Comparison of ENCODE assay signal across 25 mouse cellular contexts in the genomic region with DNA sequence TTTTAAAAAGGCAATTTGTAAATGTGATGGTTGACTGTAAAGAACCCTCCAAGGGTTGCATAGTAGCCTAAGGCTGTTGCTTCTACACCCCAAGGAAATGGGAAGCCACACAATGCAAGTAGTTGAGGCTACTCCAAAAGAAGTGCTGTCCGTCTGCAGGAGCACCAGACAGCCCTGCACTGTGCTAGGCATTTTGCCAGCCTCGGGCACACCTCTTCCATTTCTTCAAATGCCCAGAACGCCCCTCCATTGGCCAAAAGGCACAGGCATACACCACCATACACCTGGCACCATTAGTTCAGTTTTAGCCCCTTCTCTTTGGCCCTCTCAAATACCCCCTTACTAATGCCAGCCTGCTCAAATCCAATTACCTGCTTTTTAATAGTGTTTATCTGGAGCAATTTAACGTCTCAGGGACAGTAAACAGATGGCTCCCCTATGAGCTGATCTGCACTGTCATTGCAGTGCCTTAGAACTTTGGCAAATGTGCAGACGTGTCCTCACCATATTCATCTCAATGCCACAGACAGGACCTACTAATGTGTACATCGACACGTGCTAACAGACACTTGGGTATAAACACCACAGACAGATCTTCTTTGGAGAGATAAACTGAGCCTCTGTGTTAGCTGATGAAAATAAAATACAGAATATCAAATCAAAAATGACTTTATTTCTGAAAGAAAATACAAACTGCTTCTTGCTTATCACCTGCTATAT.
DNase-seq lines count a peak whose midpoint lies in the region; ATAC-seq lines count a peak whose summit lies in the region.
"Had no signal": no experiment of that assay in that cellular context is flagged by ENCODE, and none has a peak within 500 bp of the region (broad histone marks: within the 10 kb centered on the region; RNA-seq: fewer than 3 reads in every experiment).

No protein-coding gene starts in this region.

- H3K27ac ChIP-seq in hindbrain, embryonic 13.5 days, result 0 out of 2 replicates have a peak overlapping the region, but pooled peaks have one; percentile 48
- H3K27ac ChIP-seq in hindbrain, embryonic 11.5 days (ENCODE audit: low read depth, low read length), result no peak overlapping the region
- H3K27ac ChIP-seq in midbrain, embryonic 12.5 days (replicated peaks), result 0 out of 2 replicates have a peak overlapping the region, but pooled peaks have one; percentile 2
- no peak overlapping the region for H3K27ac ChIP-seq in midbrain, embryonic 10.5 days (replicated peaks)
- H3K27ac ChIP-seq in forebrain, embryonic 11.5 days (ENCODE audit: low read depth, low read length), result no peak overlapping the region
- H3K27ac ChIP-seq: embryonic facial prominence, embryonic 15.5 days; forebrain, embryonic 12.5 days; heart, adult 2 months; heart, embryonic 15.5 days; intestine, embryonic 15.5 days had no signal

- H3K9ac ChIP-seq in hindbrain, embryonic 13.5 days, result no peak overlapping the region
- no peak overlapping the region for H3K9ac ChIP-seq in hindbrain, embryonic 11.5 days (ENCODE audit: low read depth, low read length)
- no peak overlapping the region for H3K9ac ChIP-seq in midbrain, embryonic 12.5 days (replicated peaks)
- H3K9ac ChIP-seq in forebrain, embryonic 11.5 days (ENCODE audit: low read length), result no peak overlapping the region
- H3K9ac ChIP-seq: embryonic facial prominence, embryonic 15.5 days; forebrain, embryonic 12.5 days; heart, embryonic 15.5 days; hindbrain, embryonic 12.5 days; intestine, embryonic 15.5 days had no signal

- H3K4me1 ChIP-seq in hindbrain, embryonic 13.5 days (replicated peaks), result peaks cover 26% of the 10 kb centered on the region
- H3K4me1 ChIP-seq in hindbrain, embryonic 11.5 days (replicated peaks; ENCODE audit: control insufficient read depth, insufficient read depth, low read length), result no peaks in the 10 kb centered on the region
- peaks cover 4% of the 10 kb centered on the region; the same call in 1 of the 2 replicates for H3K4me1 ChIP-seq in midbrain, embryonic 12.5 days
- H3K4me1 ChIP-seq in midbrain, embryonic 10.5 days, result no peaks in the 10 kb centered on the region
- no peaks in the 10 kb centered on the region for H3K4me1 ChIP-seq in forebrain, embryonic 11.5 days (replicated peaks; ENCODE audit: control insufficient read depth, insufficient read depth, low read length)
- H3K4me1 ChIP-seq: embryonic facial prominence, embryonic 15.5 days; heart, embryonic 15.5 days; hindbrain, embryonic 12.5 days; intestine, embryonic 15.5 days had no signal

- H3K4me2 ChIP-seq in hindbrain, embryonic 13.5 days, result no peak overlapping the region
- no peak overlapping the region for H3K4me2 ChIP-seq in hindbrain, embryonic 11.5 days (replicated peaks; ENCODE audit: low read depth, low read length)
- no peak overlapping the region for H3K4me2 ChIP-seq in midbrain, embryonic 12.5 days (replicated peaks)
- no peak overlapping the region for H3K4me2 ChIP-seq in forebrain, embryonic 11.5 days (ENCODE audit: low read depth, low read length, severe bottlenecking)
- H3K4me2 ChIP-seq: embryonic facial prominence, embryonic 15.5 days; forebrain, embryonic 12.5 days; heart, embryonic 11.5 days; heart, embryonic 15.5 days; hindbrain, embryonic 12.5 days; intestine, embryonic 15.5 days had no signal

- ATAC-seq in hindbrain, embryonic 13.5 days (ENCODE audit: low FRiP score), result no peak
- no peak for ATAC-seq in hindbrain, embryonic 11.5 days (ENCODE audit: low FRiP score)
- no peak for ATAC-seq in midbrain, embryonic 12.5 days (ENCODE audit: low FRiP score, low read depth)
- 0 out of 2 replicates have a peak, but pooled peaks have one; percentile 29 for ATAC-seq in erythroid progenitor cell, adult 5-6 weeks (replicated peaks; ENCODE audit: low FRiP score, poor library complexity, severe bottlenecking)
- ATAC-seq in forebrain, embryonic 11.5 days (replicated peaks; ENCODE audit: low FRiP score), result no peak
- ATAC-seq: activated CD4-positive, CD25-positive, alpha-beta regulatory T cell, adult 4 months; forebrain, embryonic 16.5 days; intestine, embryonic 15.5 days; Patski had no signal

- H3K9me3 ChIP-seq in hindbrain, embryonic 13.5 days, result no peaks in the 10 kb centered on the region
- H3K9me3 ChIP-seq in hindbrain, embryonic 11.5 days (ENCODE audit: control insufficient read depth, low read length), result no peaks in the 10 kb centered on the region
- no peaks in the 10 kb centered on the region for H3K9me3 ChIP-seq in midbrain, embryonic 12.5 days
- no peaks in the 10 kb centered on the region for H3K9me3 ChIP-seq in midbrain, embryonic 10.5 days (replicated peaks)
- no peaks in the 10 kb centered on the region for H3K9me3 ChIP-seq in forebrain, embryonic 11.5 days (ENCODE audit: control insufficient read depth, low read length)
- H3K9me3 ChIP-seq: embryonic facial prominence, embryonic 15.5 days; forebrain, embryonic 12.5 days; heart, embryonic 15.5 days; hindbrain, embryonic 12.5 days; intestine, embryonic 15.5 days had no signal

- H3K36me3 ChIP-seq in hindbrain, embryonic 13.5 days, result no peaks in the 10 kb centered on the region
- H3K36me3 ChIP-seq in hindbrain, embryonic 11.5 days (ENCODE audit: control insufficient read depth, insufficient read depth, low read length), result no peaks in the 10 kb centered on the region
- no peaks in the 10 kb centered on the region for H3K36me3 ChIP-seq in midbrain, embryonic 12.5 days
- H3K36me3 ChIP-seq in midbrain, embryonic 10.5 days, result no peaks in the 10 kb centered on the region
- no peaks in the 10 kb centered on the region for H3K36me3 ChIP-seq in forebrain, embryonic 11.5 days (ENCODE audit: control insufficient read depth, insufficient read depth, low read length)
- H3K36me3 ChIP-seq: embryonic facial prominence, embryonic 15.5 days; forebrain, embryonic 12.5 days; heart, embryonic 15.5 days; hindbrain, embryonic 12.5 days; intestine, embryonic 15.5 days had no signal

- 73% methylated on average over 7 of the region's 7 CpGs for whole genome bisulfite sequencing in hindbrain, embryonic 13.5 days
- 79% methylated on average over 7 of the region's 7 CpGs for WGBS in hindbrain, embryonic 11.5 days
- WGBS in midbrain, embryonic 12.5 days, result 82% methylated on average over 7 of the region's 7 CpGs
- 81% methylated on average over 7 of the region's 7 CpGs for WGBS in midbrain, embryonic 10.5 days
- 85% methylated on average over 7 of the region's 7 CpGs for WGBS in forebrain, embryonic 11.5 days

- H3K4me3 ChIP-seq in hindbrain, embryonic 13.5 days, result no peak overlapping the region
- H3K4me3 ChIP-seq in hindbrain, embryonic 11.5 days (ENCODE audit: low read depth, low read length), result no peak overlapping the region
- no peak overlapping the region for H3K4me3 ChIP-seq in midbrain, embryonic 12.5 days
- H3K4me3 ChIP-seq in midbrain, embryonic 10.5 days, result no peak overlapping the region
- no peak overlapping the region for H3K4me3 ChIP-seq in forebrain, embryonic 11.5 days (ENCODE audit: low read depth, low read length)
- H3K4me3 ChIP-seq: embryonic facial prominence, embryonic 15.5 days; erythroblast, embryonic 14.5 days; forebrain, embryonic 12.5 days; heart, adult 2 months; heart, embryonic 15.5 days; hindbrain, embryonic 12.5 days; intestine, embryonic 15.5 days had no signal

- H3K27me3 ChIP-seq in hindbrain, embryonic 13.5 days, result no peaks in the 10 kb centered on the region
- no peaks in the 10 kb centered on the region for H3K27me3 ChIP-seq in hindbrain, embryonic 11.5 days (ENCODE audit: control insufficient read depth, insufficient read depth, low read length)
- H3K27me3 ChIP-seq in midbrain, embryonic 12.5 days, result no peaks in the 10 kb centered on the region
- H3K27me3 ChIP-seq in midbrain, embryonic 10.5 days (ENCODE audit: low read depth, poor library complexity, severe bottlenecking), result no peaks in the 10 kb centered on the region
- no peaks in the 10 kb centered on the region for H3K27me3 ChIP-seq in forebrain, embryonic 11.5 days (ENCODE audit: control insufficient read depth, insufficient read depth, low read length)
- H3K27me3 ChIP-seq: embryonic facial prominence, embryonic 15.5 days; forebrain, embryonic 12.5 days; heart, embryonic 15.5 days; hindbrain, embryonic 12.5 days; intestine, embryonic 15.5 days; Patski had no signal

- DNase-seq in cerebellum, postnatal 10 days, result peak; percentile 55 to 74
- DNase-seq in cerebellum, adult 11-12 months, result no peak
- DNase-seq in hindbrain, embryonic 11.5 days (ENCODE audit: low spot score), result no peak
- no peak for DNase-seq in midbrain, embryonic 10.5 days (ENCODE audit: low spot score)
- DNase-seq in forebrain, embryonic 11.5 days (ENCODE audit: low spot score), result no peak
- DNase-seq: adrenal gland, postnatal 14 days; B cell, adult 2 months; cerebellum, adult 8-10 months; embryo, embryonic 11 days; gastrocnemius, postnatal 10 days; heart, adult 2 months; heart, postnatal 14 days had no signal

Comparison
In these comparisons a context has a peak if more than half of its experiments do, and no peak if none do; other contexts are left out.
1. DNase-seq: peak in cerebellum, postnatal 10 days (2 of 2); none in cerebellum, adult 11-12 months (single experiment), hindbrain, embryonic 11.5 days (single experiment), midbrain, embryonic 10.5 days (single experiment) and forebrain, embryonic 11.5 days (single experiment).
2. H3K27ac ChIP-seq: peak in hindbrain, embryonic 13.5 days (single experiment) and midbrain, embryonic 12.5 days (single experiment); none in hindbrain, embryonic 11.5 days (single experiment), midbrain, embryonic 10.5 days (single experiment) and forebrain, embryonic 11.5 days (single experiment).